Mouse (Mus musculus): ENCODE data around the gene Slc4a8. TPM values are rescaled to one million over a fixed set of nuclear protein-coding genes. Genes with fewer than 3 reads are reported as not detected.

Gene Slc4a8
- polyA plus RNA-seq, 1 experiment from 2014 or later, result 5.6 TPM

- H3K9me3 ChIP-seq (ENCODE audit: control insufficient read depth, low read depth, low read length), result no peaks in the 10 kb centered on the region
- no peaks in the 10 kb centered on the region for H3K36me3 ChIP-seq (ENCODE audit: control insufficient read depth, insufficient read depth, low read length)
- peak overlapping the region; percentile 55 for H3K4me2 ChIP-seq (replicated peaks; ENCODE audit: low read depth, low read length)
- H3K27ac ChIP-seq (ENCODE audit: low read length), result no peak overlapping the region
- 3% methylated on average over 27 of the region's 27 CpGs for WGBS
- no peak overlapping the region for H3K9ac ChIP-seq (replicated peaks; ENCODE audit: low read depth, low read length)
- peak; percentile 93 for ATAC-seq (ENCODE audit: insufficient number of reproducible peaks, insufficient read depth, low FRiP score, low read depth)
- H3K4me3 ChIP-seq (ENCODE audit: low read depth, low read length), result peak overlapping the region; percentile 26; the same call in 1 of the 2 replicates
- H3K27me3 ChIP-seq (ENCODE audit: control insufficient read depth, insufficient read depth, low read length), result no peaks in the 10 kb centered on the region
- no peaks in the 10 kb centered on the region; the same call in 1 of the 2 replicates for H3K4me1 ChIP-seq (ENCODE audit: control insufficient read depth, insufficient read depth, low read length)
These were observed 14.2 kb upstream of the Slc4a8 start for GRCm38 (mm10) chr15:100747121-100747963.

- H3K9ac ChIP-seq (replicated peaks; ENCODE audit: low read depth, low read length), result no peak overlapping the region
- no peaks in the 10 kb centered on the region for H3K27me3 ChIP-seq (ENCODE audit: control insufficient read depth, insufficient read depth, low read length)
- H3K4me2 ChIP-seq (replicated peaks; ENCODE audit: low read depth, low read length), result no peak overlapping the region
- no peaks in the 10 kb centered on the region for H3K9me3 ChIP-seq (ENCODE audit: control insufficient read depth, low read depth, low read length)
- no peak for ATAC-seq (ENCODE audit: insufficient number of reproducible peaks, insufficient read depth, low FRiP score, low read depth)
- H3K27ac ChIP-seq (ENCODE audit: low read length), result no peak overlapping the region
- no peaks in the 10 kb centered on the region for H3K36me3 ChIP-seq (ENCODE audit: control insufficient read depth, insufficient read depth, low read length)
- H3K4me1 ChIP-seq (ENCODE audit: control insufficient read depth, insufficient read depth, low read length), result no peaks in the 10 kb centered on the region; the same call in 1 of the 2 replicates
- no peak overlapping the region for H3K4me3 ChIP-seq (ENCODE audit: low read depth, low read length)
- 81% methylated on average over 3 of the region's 3 CpGs for WGBS
These were observed 13.0 kb upstream of the Slc4a8 start for GRCm38 (mm10) chr15:100748584-100748983.

GRCm38 (mm10) chr15:100749751-100750538 lies 11.6 kb upstream of the Slc4a8 start:
- Histone ChIP-seq H3K9me3 (ENCODE audit: control insufficient read depth, low read depth, low read length) (no peaks in the 10 kb centered on the region), H3K4me2 (replicated peaks; ENCODE audit: low read depth, low read length) (no peak overlapping the region), H3K27ac (ENCODE audit: low read length) (no peak overlapping the region), H3K4me3 (ENCODE audit: low read depth, low read length) (no peak overlapping the region), H3K4me1 (ENCODE audit: control insufficient read depth, insufficient read depth, low read length) (no peaks in the 10 kb centered on the region; the same call in 1 of the 2 replicates), H3K36me3 (ENCODE audit: control insufficient read depth, insufficient read depth, low read length) (no peaks in the 10 kb centered on the region), H3K27me3 (ENCODE audit: control insufficient read depth, insufficient read depth, low read length) (no peaks in the 10 kb centered on the region), H3K9ac (replicated peaks; ENCODE audit: low read depth, low read length) (no peak overlapping the region)
- no peak for ATAC-seq (ENCODE audit: insufficient number of reproducible peaks, insufficient read depth, low FRiP score, low read depth)
- 64% methylated on average over 10 of the region's 10 CpGs for WGBS

- Histone ChIP-seq H3K36me3 (ENCODE audit: control insufficient read depth, insufficient read depth, low read length) (no peaks in the 10 kb centered on the region), H3K4me1 (ENCODE audit: control insufficient read depth, insufficient read depth, low read length) (peaks cover 2% of the 10 kb centered on the region; the same call in 1 of the 2 replicates), H3K27ac (ENCODE audit: low read length) (no peak overlapping the region), H3K27me3 (ENCODE audit: control insufficient read depth, insufficient read depth, low read length) (no peaks in the 10 kb centered on the region), H3K9ac (replicated peaks; ENCODE audit: low read depth, low read length) (no peak overlapping the region), H3K9me3 (ENCODE audit: control insufficient read depth, low read depth, low read length) (no peaks in the 10 kb centered on the region), H3K4me3 (ENCODE audit: low read depth, low read length) (no peak overlapping the region), H3K4me2 (replicated peaks; ENCODE audit: low read depth, low read length) (no peak overlapping the region)
- WGBS, result 63% methylated on average over 2 of the region's 2 CpGs
- no peak for ATAC-seq (ENCODE audit: insufficient number of reproducible peaks, insufficient read depth, low FRiP score, low read depth)
These were observed 9.1 kb upstream of the Slc4a8 start for GRCm38 (mm10) chr15:100752439-100752838.

GRCm38 (mm10) chr15:100753045-100753444 lies 8.5 kb upstream of the Slc4a8 start:
- WGBS, result 49% methylated on average over 5 of the region's 5 CpGs
- no peak overlapping the region for H3K27ac ChIP-seq (ENCODE audit: low read length)

GRCm38 (mm10) chr15:100754041-100754440 lies 7.5 kb upstream of the Slc4a8 start:
- Histone ChIP-seq H3K36me3 (ENCODE audit: control insufficient read depth, insufficient read depth, low read length) (no peaks in the 10 kb centered on the region), H3K4me2 (replicated peaks; ENCODE audit: low read depth, low read length) (no peak overlapping the region), H3K4me1 (ENCODE audit: control insufficient read depth, insufficient read depth, low read length) (peaks cover 2% of the 10 kb centered on the region; the same call in 1 of the 2 replicates), H3K27ac (ENCODE audit: low read length) (no peak overlapping the region), H3K27me3 (ENCODE audit: control insufficient read depth, insufficient read depth, low read length) (no peaks in the 10 kb centered on the region), H3K4me3 (ENCODE audit: low read depth, low read length) (no peak overlapping the region), H3K9ac (replicated peaks; ENCODE audit: low read depth, low read length) (no peak overlapping the region), H3K9me3 (ENCODE audit: control insufficient read depth, low read depth, low read length) (no peaks in the 10 kb centered on the region)
- 43% methylated on average over 7 of the region's 7 CpGs for WGBS
- no peak for ATAC-seq (ENCODE audit: insufficient number of reproducible peaks, insufficient read depth, low FRiP score, low read depth)

More at GRCm38 (mm10) chr15:100753045-100753444, 8.5 kb upstream of the Slc4a8 start:
- H3K27me3 ChIP-seq (ENCODE audit: control insufficient read depth, insufficient read depth, low read length), result no peaks in the 10 kb centered on the region
- H3K36me3 ChIP-seq (ENCODE audit: control insufficient read depth, insufficient read depth, low read length), result no peaks in the 10 kb centered on the region
- H3K9me3 ChIP-seq (ENCODE audit: control insufficient read depth, low read depth, low read length), result no peaks in the 10 kb centered on the region
- no peak overlapping the region for H3K4me3 ChIP-seq (ENCODE audit: low read depth, low read length)
- no peak overlapping the region for H3K9ac ChIP-seq (replicated peaks; ENCODE audit: low read depth, low read length)
- H3K4me2 ChIP-seq (replicated peaks; ENCODE audit: low read depth, low read length), result no peak overlapping the region
- H3K4me1 ChIP-seq (ENCODE audit: control insufficient read depth, insufficient read depth, low read length), result peaks cover 2% of the 10 kb centered on the region; the same call in 1 of the 2 replicates
- no peak for ATAC-seq (ENCODE audit: insufficient number of reproducible peaks, insufficient read depth, low FRiP score, low read depth)

GRCm38 (mm10) chr15:100754805-100755497 lies 6.6 kb upstream of the Slc4a8 start:
- Histone ChIP-seq H3K4me2 (replicated peaks; ENCODE audit: low read depth, low read length) (no peak overlapping the region; the same call in 1 of the 2 replicates), H3K9me3 (ENCODE audit: control insufficient read depth, low read depth, low read length) (no peaks in the 10 kb centered on the region), H3K36me3 (ENCODE audit: control insufficient read depth, insufficient read depth, low read length) (no peaks in the 10 kb centered on the region), H3K4me3 (ENCODE audit: low read depth, low read length) (no peak overlapping the region), H3K27me3 (ENCODE audit: control insufficient read depth, insufficient read depth, low read length) (no peaks in the 10 kb centered on the region), H3K9ac (replicated peaks; ENCODE audit: low read depth, low read length) (no peak overlapping the region), H3K27ac (ENCODE audit: low read length) (peak overlapping the region; percentile 23; the same call in 1 of the 2 replicates), H3K4me1 (ENCODE audit: control insufficient read depth, insufficient read depth, low read length) (peaks cover 2% of the 10 kb centered on the region; the same call in 1 of the 2 replicates)
- 11% methylated on average over 11 of the region's 11 CpGs for WGBS
- ATAC-seq (ENCODE audit: insufficient number of reproducible peaks, insufficient read depth, low FRiP score, low read depth), result peak; percentile 78

- 57% methylated on average over 6 of the region's 8 CpGs for WGBS
- H3K27me3 ChIP-seq (ENCODE audit: control insufficient read depth, insufficient read depth, low read length), result no peaks in the 10 kb centered on the region
- no peak overlapping the region; the same call in 1 of the 2 replicates for H3K4me2 ChIP-seq (replicated peaks; ENCODE audit: low read depth, low read length)
- H3K4me1 ChIP-seq (ENCODE audit: control insufficient read depth, insufficient read depth, low read length), result peaks cover 2% of the 10 kb centered on the region; the same call in 1 of the 2 replicates
- H3K9ac ChIP-seq (replicated peaks; ENCODE audit: low read depth, low read length), result no peak overlapping the region
- ATAC-seq (ENCODE audit: insufficient number of reproducible peaks, insufficient read depth, low FRiP score, low read depth), result no peak
- H3K27ac ChIP-seq (ENCODE audit: low read length), result peak overlapping the region; percentile 23
- H3K9me3 ChIP-seq (ENCODE audit: control insufficient read depth, low read depth, low read length), result no peaks in the 10 kb centered on the region
- no peaks in the 10 kb centered on the region for H3K36me3 ChIP-seq (ENCODE audit: control insufficient read depth, insufficient read depth, low read length)
- no peak overlapping the region for H3K4me3 ChIP-seq (ENCODE audit: low read depth, low read length)
These were observed 6.1 kb upstream of the Slc4a8 start for GRCm38 (mm10) chr15:100755498-100755859.
